Mouse (Mus musculus): ENCODE data around the gene Galnt7. TPM values are rescaled to one million over a fixed set of nuclear protein-coding genes. Genes with fewer than 3 reads are reported as not detected.

Gene Galnt7
- 0.06 TPM in 1 of 2 replicates, not detected in the other for polyA plus RNA-seq (2012)

- no peaks in the 10 kb centered on the region for H3K9me3 ChIP-seq (ENCODE audit: control insufficient read depth, low read length)
- H3K4me1 ChIP-seq (ENCODE audit: control insufficient read depth) = peaks cover 31% of the 10 kb centered on the region
- no peaks in the 10 kb centered on the region for H3K36me3 ChIP-seq (ENCODE audit: control insufficient read depth)
- no peak for TF ChIP-seq GATA1 (IDR thresholded peaks at IDR 0.05; ENCODE audit: low read length)
- TF ChIP-seq TAL1 (IDR thresholded peaks at IDR 0.05; ENCODE audit: low read length) = no peak
- peaks cover 18% of the 10 kb centered on the region for H3K27me3 ChIP-seq (ENCODE audit: control insufficient read depth)
- H3K4me3 ChIP-seq (replicated peaks) = peak within 1 kb of the TSS; percentile 81
These were observed at the start of gene Galnt7 for GRCm38 (mm10) chr8:57652456-57653055. Gene Galnt7 (minus strand): TSS chr8:57653032.

GRCm38 (mm10) chr8:57688633-57689032 is 35.8 kb upstream of the Galnt7 start:
- H3K4me1 ChIP-seq (ENCODE audit: control insufficient read depth) = no peaks in the 10 kb centered on the region
- H3K9me3 ChIP-seq (ENCODE audit: control insufficient read depth, low read length) = no peaks in the 10 kb centered on the region
- no peak overlapping the region for H3K4me3 ChIP-seq (replicated peaks)
- H3K27me3 ChIP-seq (ENCODE audit: control insufficient read depth) = no peaks in the 10 kb centered on the region
- no peak for TF ChIP-seq TAL1 (IDR thresholded peaks at IDR 0.05; ENCODE audit: low read length)
- TF ChIP-seq GATA1 (IDR thresholded peaks at IDR 0.05; ENCODE audit: low read length) = no peak
- no peaks in the 10 kb centered on the region for H3K36me3 ChIP-seq (ENCODE audit: control insufficient read depth)

GRCm38 (mm10) chr8:57685803-57686202 is 33.0 kb upstream of the Galnt7 start:
- Histone ChIP-seq H3K27me3 (ENCODE audit: control insufficient read depth) (no peaks in the 10 kb centered on the region), H3K4me1 (ENCODE audit: control insufficient read depth) (no peaks in the 10 kb centered on the region), H3K36me3 (ENCODE audit: control insufficient read depth) (no peaks in the 10 kb centered on the region), H3K4me3 (replicated peaks) (no peak overlapping the region), H3K9me3 (ENCODE audit: control insufficient read depth, low read length) (no peaks in the 10 kb centered on the region)
- no peak for TF ChIP-seq TAL1 (IDR thresholded peaks at IDR 0.05; ENCODE audit: low read length)
- TF ChIP-seq GATA1 (IDR thresholded peaks at IDR 0.05; ENCODE audit: low read length) = no peak

GRCm38 (mm10) chr8:57680044-57680443 is 27.2 kb upstream of the Galnt7 start:
- no peak overlapping the region for H3K4me3 ChIP-seq (replicated peaks)
- no peaks in the 10 kb centered on the region for H3K27me3 ChIP-seq (ENCODE audit: control insufficient read depth)
- no peaks in the 10 kb centered on the region for H3K36me3 ChIP-seq (ENCODE audit: control insufficient read depth)

GRCm38 (mm10) chr8:57664121-57664520 is 11.3 kb upstream of the Galnt7 start:
- no peaks in the 10 kb centered on the region for H3K27me3 ChIP-seq (ENCODE audit: control insufficient read depth)
- no peak for TF ChIP-seq GATA1 (IDR thresholded peaks at IDR 0.05; ENCODE audit: low read length)
- TF ChIP-seq TAL1 (IDR thresholded peaks at IDR 0.05; ENCODE audit: low read length) = no peak

More at GRCm38 (mm10) chr8:57680044-57680443, 27.2 kb upstream of the Galnt7 start:
- no peak for TF ChIP-seq GATA1 (IDR thresholded peaks at IDR 0.05; ENCODE audit: low read length)
- no peak for TF ChIP-seq TAL1 (IDR thresholded peaks at IDR 0.05; ENCODE audit: low read length)
- no peaks in the 10 kb centered on the region for H3K4me1 ChIP-seq (ENCODE audit: control insufficient read depth)
- no peaks in the 10 kb centered on the region for H3K9me3 ChIP-seq (ENCODE audit: control insufficient read depth, low read length)

GRCm38 (mm10) chr8:57660019-57660418 is 7.2 kb upstream of the Galnt7 start:
- no peaks in the 10 kb centered on the region for H3K36me3 ChIP-seq (ENCODE audit: control insufficient read depth)
- H3K4me1 ChIP-seq (ENCODE audit: control insufficient read depth) = no peaks in the 10 kb centered on the region
- no peaks in the 10 kb centered on the region for H3K27me3 ChIP-seq (ENCODE audit: control insufficient read depth)
- TF ChIP-seq GATA1 (IDR thresholded peaks at IDR 0.05; ENCODE audit: low read length) = no peak
- no peak for TF ChIP-seq TAL1 (IDR thresholded peaks at IDR 0.05; ENCODE audit: low read length)
- no peaks in the 10 kb centered on the region for H3K9me3 ChIP-seq (ENCODE audit: control insufficient read depth, low read length)
- H3K4me3 ChIP-seq (replicated peaks) = no peak overlapping the region

More at GRCm38 (mm10) chr8:57664121-57664520, 11.3 kb upstream of the Galnt7 start:
- H3K36me3 ChIP-seq (ENCODE audit: control insufficient read depth) = no peaks in the 10 kb centered on the region
- H3K9me3 ChIP-seq (ENCODE audit: control insufficient read depth, low read length) = no peaks in the 10 kb centered on the region
- no peaks in the 10 kb centered on the region for H3K4me1 ChIP-seq (ENCODE audit: control insufficient read depth)
- no peak overlapping the region for H3K4me3 ChIP-seq (replicated peaks)

- H3K27me3 ChIP-seq (ENCODE audit: control insufficient read depth) = peaks cover 18% of the 10 kb centered on the region
These were observed 3.6 kb upstream of the Galnt7 start for GRCm38 (mm10) chr8:57656446-57656845.

GRCm38 (mm10) chr8:57654146-57654545 is 1.3 kb upstream of the Galnt7 start:
- no peak for TF ChIP-seq TAL1 (IDR thresholded peaks at IDR 0.05; ENCODE audit: low read length)
- TF ChIP-seq GATA1 (IDR thresholded peaks at IDR 0.05; ENCODE audit: low read length) = no peak
- Histone ChIP-seq H3K4me3 (replicated peaks) (no peak overlapping the region), H3K9me3 (ENCODE audit: control insufficient read depth, low read length) (no peaks in the 10 kb centered on the region), H3K27me3 (ENCODE audit: control insufficient read depth) (peaks cover 18% of the 10 kb centered on the region), H3K36me3 (ENCODE audit: control insufficient read depth) (no peaks in the 10 kb centered on the region), H3K4me1 (ENCODE audit: control insufficient read depth) (peaks cover 28% of the 10 kb centered on the region)

More at GRCm38 (mm10) chr8:57656446-57656845, 3.6 kb upstream of the Galnt7 start:
- H3K36me3 ChIP-seq (ENCODE audit: control insufficient read depth) = no peaks in the 10 kb centered on the region
- no peak overlapping the region for H3K4me3 ChIP-seq (replicated peaks)
- no peaks in the 10 kb centered on the region for H3K9me3 ChIP-seq (ENCODE audit: control insufficient read depth, low read length)
- no peak for TF ChIP-seq GATA1 (IDR thresholded peaks at IDR 0.05; ENCODE audit: low read length)
- no peak for TF ChIP-seq TAL1 (IDR thresholded peaks at IDR 0.05; ENCODE audit: low read length)
- peaks cover 25% of the 10 kb centered on the region for H3K4me1 ChIP-seq (ENCODE audit: control insufficient read depth)

- no peaks in the 10 kb centered on the region for H3K36me3 ChIP-seq (ENCODE audit: control insufficient read depth)
- H3K9me3 ChIP-seq (ENCODE audit: control insufficient read depth, low read length) = no peaks in the 10 kb centered on the region
These were observed 915 bp upstream of the Galnt7 start for GRCm38 (mm10) chr8:57653768-57654125.

More at GRCm38 (mm10) chr8:57653768-57654125, 915 bp upstream of the Galnt7 start:
- Histone ChIP-seq H3K4me1 (ENCODE audit: control insufficient read depth) (peaks cover 28% of the 10 kb centered on the region), H3K27me3 (ENCODE audit: control insufficient read depth) (peaks cover 18% of the 10 kb centered on the region), H3K4me3 (replicated peaks) (peak overlapping the region; percentile 81)
- no peak for TF ChIP-seq TAL1 (IDR thresholded peaks at IDR 0.05; ENCODE audit: low read length)
- no peak for TF ChIP-seq GATA1 (IDR thresholded peaks at IDR 0.05; ENCODE audit: low read length)

Data from erythroblast, embryonic 14.5 days (primary cell).